Mouse (Mus musculus) MN1 (cell line): ENCODE results near the gene Klhdc4.

Experiments used
- DNase-seq: peaks from one replicate; pipeline ENCODE4 v3.0.0-alpha.2; 2016; ENCODE audit warnings: low spot score

Klhdc4 gene

DNA sequence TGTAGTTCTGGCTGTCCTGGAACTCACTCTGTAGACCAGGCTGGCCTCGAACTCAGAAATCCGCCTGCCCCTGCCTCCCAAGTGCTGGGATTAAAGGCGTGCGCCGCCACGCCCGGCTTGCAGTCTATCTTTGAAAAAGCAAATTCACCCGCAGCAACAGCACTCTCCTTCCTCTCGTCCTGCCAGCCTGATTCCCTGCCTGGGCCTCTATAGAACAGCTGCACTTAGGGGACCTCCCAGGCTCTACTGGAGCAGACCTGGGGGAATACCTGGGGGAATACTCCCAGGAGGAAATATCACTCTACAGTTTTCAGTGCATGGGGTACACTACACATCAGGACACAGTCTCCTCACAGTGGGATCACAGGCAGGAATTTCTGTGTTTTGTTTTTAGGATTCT, 19.9 kb upstream of the Klhdc4 start:
- peak; percentile 41 for DNase-seq

DNA sequence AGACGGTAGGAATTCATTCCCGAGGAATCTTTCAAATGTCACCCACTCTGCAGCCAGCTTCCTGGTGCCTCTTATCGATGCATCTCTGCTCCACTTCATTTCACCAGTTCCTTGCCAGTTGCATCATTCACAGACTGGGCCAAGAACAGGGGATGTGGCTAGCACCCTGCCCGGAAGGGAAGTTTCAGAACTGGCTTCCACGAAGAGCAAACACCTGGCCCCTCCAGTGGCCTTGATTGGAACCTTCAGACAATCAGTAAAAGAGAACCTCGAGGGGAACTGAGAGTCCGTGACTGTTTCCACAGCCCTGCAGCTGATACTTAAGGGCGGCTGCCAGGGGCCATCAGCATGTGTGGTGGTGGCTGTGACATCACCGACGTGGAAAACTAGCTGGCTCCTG, 19.1 kb upstream of the Klhdc4 start:
- peak; percentile 91 for DNase-seq

DNA sequence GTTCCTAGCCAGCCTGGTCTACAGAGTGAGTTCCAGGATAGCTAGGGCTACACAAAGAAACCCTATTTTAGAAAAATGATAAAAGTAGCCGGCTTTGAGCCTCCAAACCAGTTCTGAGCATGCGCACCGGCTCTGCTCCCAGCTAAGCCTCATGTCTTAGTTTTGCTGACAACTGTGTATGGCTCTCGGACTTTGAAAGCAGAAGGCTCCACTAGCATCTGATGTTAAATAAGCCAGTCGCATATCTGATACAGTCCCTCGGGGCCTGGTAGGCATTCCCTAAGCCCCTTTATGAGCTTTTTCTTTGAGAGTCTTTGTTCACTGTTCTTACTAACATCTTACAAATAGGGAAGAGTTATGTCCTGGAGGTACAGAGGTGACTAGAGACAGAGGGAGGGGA, 18.6 kb upstream of the Klhdc4 start:
- peak; percentile 80 for DNase-seq

DNA sequence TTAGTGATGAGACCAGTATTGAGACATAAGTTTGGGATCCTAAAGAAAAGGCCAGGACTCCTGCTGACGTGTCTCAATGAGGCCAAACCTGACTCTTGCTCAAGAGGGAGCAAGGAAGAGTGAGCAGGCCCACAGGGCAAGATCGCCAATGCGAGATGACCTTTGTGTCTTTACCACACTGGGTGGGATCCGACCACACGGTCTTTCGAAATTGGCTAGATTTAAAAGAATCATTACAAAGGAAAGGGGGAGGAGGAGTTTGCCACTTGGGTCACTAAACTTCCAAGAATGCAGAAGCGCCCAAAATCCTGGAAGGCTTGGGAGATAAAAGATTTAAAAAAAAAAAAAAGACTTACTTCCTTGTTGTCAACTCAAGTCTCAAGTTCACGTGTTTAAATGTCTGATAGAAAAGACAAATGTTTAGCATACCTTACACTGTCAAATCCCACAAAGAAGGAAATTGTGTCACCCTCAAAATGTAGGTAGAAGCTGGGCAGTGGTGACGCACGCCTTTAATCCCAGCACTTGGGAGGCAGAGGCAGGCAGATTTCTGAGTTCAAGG, 18.0 kb upstream of the Klhdc4 start:
- no peak for DNase-seq

DNA sequence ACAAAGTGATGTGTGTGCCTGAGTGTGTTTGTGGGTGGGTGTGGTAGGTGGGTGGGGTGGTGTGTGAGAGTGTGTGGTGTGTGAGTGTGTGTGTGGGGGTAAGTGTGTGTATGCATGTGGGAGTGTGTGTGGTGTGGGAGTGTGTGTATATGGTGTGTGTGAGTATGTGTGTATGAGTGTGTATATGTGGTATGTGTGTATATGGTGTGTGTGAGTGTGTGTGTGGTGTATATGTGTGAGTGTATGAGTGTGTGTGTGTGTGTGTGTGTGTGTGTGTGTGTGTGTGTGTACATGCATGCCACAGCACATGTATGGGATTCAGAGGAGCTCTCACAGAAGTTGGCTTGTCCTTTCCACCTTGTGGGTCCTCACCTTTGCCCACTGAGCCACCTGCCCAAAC, 17.4 kb upstream of the Klhdc4 start:
- DNase-seq: no peak

DNA sequence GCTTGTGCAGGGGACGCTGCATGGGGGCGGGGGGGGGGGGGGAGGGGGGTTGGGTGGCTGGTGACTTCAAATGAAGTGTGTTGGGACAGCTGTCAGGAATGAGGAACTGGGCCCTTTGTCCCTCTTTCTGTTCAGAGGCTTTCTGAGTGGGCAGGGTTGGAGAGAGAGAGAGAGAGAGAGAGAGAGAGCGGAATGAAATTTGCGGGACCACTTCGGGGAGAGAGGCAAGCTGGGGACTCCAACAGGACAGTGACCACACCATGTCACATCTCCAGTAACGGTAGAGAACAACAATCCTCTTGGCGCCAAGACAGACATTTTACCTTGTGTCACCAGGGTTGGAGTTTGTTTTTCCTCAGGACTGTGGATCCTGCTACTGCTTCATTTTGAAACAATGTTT, 15.4 kb upstream of the Klhdc4 start:
- DNase-seq: no peak

DNA sequence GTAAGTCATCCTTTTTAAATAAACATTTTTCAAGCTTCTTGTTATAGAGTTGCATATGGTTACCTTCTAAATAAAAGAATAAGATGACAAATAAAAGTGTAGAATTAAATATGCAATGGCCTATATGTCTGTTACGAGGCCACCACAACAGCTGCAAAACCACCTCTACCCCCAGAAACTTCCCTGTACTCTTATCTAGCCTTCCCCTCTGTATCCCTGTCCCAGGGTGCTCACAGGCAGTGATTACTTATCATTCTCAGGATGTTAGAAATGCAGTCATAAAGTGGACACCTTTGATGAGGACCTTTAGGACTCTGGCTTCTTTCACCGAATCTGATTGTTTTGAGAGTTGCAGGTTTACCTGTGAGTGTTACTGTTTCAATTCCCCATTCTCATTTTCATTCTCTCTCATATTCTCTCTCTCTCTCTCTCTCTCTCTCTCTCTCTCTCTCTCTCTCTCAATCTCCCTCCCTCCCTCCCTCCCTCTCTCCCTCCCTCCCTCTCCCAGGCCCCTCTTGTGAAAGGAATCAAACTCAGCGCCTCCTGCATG, 13.9 kb upstream of the Klhdc4 start:
- no peak for DNase-seq

DNA sequence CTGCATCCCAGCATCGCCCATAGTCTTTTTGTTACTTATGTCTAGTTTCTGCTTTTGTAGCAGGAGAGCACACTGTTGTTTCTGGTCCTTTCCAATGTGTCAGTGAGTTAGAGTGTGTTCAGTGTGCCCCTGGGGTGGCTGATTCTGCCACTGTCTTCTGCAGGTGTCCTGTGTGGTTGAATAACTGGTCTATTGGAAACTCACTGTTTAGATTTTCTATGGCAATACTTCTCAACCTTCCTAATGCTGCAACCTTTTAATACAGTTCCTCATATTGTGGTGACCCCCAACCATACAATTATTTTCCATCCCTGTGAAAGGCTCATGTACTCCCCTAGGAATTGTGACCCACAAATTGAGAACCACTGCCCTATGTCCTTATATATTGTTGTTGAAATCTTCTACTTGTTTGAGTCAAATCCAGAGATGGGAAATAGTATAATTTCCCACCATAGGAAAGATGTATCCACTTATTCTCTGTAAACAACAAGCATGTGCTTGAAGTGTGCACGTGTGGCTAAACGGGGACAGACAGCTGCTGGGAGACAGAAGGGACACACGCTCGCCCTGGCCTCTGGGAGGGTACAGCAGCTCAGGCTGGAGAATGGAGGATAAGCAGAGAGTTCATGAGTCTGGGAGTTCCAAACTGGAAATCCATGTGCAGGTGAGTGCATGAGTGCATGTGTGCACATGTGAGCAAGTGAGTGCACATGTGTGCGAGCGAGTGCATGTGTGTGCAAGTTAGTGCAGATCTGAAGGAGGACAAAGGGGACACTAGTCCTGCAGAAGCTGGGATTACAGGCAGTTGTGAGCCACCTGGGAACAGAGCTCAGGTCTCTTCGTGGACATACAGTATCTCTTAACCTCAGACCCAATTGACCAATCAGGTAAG, 12.9 kb upstream of the Klhdc4 start:
- no peak for DNase-seq

DNA sequence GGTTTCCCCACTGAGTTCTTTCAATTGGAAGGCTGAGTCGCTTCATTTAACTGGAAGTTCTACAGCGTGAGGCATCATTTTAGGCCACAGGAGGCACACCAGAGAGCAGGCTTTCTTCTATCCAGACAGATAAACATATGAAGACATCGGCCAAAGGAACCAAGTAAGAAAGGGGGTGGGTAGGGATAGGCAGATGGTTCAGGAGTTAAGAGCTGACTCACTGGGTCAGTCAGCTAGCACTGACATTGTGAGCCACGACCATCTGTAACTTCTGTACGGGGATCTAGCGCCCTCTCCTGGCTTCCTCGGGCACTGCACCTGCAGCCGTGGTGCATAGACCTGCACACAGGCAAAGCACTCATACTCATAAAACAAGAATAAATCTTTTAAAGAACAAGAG, 11.9 kb upstream of the Klhdc4 start:
- peak; percentile 94 for DNase-seq

DNA sequence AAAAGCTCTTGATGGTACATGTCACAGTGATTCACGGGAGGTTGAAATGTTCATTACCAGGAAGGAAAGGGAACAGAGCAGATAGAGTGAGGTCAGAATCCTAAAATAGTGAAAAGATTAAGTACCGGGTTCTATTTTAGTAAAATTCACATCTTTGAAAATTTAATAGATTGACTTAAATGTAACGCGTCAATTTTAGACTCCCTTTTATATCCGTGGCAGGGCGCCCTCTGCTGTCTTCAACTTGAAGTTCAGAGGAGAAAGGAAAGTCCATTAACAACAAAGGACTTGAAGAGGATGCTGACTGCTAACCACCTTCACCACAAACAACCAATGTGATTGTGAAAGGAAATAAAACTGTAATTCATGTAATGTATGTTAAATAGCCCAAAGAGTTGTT, 3.1 kb upstream of the Klhdc4 start:
- DNase-seq: peak; percentile 91

DNA sequence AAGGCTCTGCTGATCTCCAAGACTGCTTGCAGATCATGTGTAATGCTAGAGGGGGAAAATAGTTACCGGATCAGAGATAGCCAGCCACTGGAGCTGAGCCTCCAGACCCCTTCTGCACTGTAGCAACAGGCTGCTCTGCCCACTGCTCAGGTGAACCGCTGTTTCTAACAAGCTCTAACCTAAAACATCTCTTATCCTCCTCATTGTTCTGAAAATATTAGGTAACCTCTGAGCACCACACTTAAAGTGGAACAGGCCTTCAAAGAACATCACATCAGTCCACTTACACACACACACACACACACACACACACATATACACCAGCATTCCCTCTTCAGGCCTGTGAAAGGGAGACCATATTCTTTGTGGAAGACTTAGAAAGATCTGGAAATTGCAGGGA, 2.7 kb upstream of the Klhdc4 start:
- no peak for DNase-seq

DNA sequence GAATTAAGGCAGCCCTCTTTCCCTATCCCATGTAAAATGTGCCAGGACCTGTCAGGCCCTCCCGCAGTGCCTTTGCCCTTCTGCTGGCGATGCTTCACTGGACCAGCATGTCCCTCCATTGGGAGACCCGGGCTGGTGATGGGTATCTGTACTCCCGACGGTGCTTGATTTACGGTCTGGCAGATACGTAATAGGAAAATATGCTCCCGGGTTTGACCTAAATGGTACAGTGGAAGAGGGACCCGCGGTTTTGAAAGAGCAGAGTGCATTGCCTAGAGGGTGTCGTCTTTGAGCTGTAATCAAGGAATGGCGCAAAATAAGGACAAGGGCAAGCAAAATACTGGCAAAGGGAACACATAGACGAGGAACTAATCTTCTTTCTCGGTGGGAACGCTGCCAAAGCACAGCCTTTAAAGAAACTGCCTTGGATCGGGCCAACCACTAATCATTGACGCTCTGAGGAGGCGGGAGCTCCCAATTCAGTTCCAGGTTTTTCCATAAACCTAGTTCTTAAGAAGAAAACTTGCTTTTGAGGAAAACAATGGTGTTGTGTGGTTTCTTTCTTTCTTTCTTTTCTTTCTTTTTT, 501 bp upstream of the Klhdc4 start:
- no peak for DNase-seq

DNA sequence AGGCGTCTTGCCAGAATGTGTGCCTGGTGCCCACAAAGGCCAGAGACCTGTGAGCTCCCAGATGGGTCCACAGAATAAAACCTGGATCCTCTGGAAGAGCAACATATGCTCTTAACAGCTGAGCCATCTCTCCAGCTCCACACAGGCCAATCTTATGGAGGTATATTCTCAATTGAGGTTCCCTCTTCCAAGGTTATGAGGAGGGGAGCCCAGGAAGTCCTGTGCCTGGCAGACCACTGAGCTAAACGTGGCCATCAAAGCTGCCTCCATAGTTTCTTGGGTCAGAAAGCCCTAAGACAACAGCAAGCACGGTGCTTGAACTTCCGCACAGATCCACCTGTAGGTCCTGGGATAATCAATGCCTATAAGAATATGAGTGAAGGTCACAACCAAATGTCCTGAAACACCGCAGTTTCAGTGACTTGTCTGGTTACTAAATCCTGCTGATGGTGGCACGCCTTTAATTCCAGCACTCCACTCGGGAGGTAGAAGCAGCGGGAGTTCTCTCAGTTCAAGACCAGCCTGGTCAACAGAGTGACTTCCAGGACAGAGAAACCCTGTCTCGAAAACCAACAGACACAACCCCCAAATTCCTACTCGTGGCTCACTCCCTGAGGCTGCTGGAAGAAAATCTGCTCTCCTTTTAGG, 869 bp downstream of the Klhdc4 start:
- DNase-seq: no peak

DNA sequence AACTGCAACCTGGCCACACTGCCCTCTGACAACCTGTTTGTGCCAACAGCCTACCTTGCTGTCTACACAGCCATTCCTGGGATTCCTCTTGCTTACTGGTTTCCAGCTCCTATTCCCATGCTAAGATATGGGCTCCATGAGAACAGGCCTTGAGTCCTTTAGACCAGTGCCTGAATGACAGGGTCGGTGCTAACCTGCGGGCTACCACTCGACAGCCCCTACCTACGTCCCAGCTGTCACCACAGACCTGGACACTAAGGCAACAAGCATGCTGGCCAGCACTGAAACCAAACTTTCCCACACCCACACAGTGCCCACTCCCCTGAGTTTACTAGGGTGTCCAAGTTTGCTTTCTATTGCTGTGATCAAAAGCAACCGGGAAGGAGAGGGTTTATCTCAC, 1.6 kb downstream of the Klhdc4 start:
- no peak for DNase-seq

DNA sequence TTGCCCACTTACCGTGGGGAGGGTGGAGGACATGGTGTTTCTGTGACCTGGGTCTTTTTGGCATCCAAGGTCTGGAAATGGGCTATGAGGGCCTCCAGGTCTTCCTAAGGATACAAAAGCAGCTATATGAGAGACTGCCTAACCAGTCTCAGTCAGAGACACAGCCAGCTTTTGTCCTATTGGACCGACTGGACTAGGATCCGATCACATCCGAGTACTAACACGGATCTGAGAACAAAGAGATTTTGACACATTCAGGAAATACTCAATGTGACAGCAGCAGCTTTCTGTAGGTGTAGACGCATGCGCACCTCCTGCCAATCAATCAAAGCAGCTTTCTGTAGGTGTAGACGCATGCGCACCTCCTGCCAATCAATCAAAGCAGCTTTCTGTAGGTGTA, 7.6 kb downstream of the Klhdc4 start:
- DNase-seq: no peak

DNA sequence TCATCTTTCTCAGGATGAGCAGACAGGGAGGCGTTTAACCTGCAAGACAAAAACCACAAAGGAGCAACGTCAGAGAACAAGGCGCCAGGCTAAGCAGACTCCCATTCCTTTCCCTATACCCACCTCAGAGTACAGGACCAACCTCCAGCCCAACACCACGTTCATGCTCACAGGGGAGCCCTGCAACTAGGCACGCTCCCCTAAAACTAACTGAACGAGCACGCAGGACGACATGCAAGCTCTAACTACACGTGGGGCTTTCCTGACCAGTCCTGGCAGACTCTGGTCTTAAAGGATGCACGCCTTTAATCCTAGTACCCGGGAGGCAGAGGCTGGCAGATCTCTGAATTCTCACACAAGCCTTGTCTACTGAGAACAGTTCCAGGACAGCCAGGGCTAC, 8.0 kb downstream of the Klhdc4 start:
- DNase-seq: no peak

DNA sequence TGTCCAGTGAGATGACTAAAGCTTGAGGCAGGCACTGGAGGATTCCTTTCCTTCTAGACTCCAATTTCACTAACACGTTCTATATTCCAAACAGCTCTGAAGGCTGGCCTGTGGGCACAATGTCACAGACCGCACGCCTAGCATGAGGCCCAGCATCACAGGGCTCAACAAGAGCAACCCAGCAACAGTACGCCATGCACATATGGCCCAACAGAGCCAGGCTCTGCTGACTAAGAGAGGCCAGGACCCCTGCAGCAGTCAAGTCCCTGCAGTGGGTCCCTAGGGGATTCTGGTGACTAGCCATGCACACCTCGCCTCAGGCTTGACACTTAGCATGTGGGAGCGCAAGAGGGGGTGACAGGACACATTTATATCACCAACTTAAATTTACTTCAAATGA, 8.5 kb downstream of the Klhdc4 start:
- DNase-seq: peak; percentile 44

DNA sequence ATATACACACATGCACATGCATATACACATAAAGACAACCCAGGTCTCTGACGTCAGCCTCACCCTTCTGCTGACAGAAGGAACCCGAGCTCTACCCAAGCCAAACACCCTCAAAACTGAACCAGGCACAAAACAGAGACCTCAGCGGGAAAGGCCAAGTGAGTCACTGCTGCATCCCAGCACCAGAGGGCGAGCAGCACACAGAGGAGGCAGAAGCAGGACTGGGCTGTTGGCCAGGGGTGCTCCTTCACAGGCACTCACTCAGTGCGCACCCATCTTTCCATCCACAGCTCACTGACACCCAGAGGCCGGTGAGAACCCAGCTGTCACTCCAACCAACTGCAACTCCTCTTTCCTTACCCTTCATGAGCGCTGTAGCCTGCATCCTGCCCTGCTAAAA, 11.1 kb downstream of the Klhdc4 start:
- DNase-seq: peak; percentile 74

DNA sequence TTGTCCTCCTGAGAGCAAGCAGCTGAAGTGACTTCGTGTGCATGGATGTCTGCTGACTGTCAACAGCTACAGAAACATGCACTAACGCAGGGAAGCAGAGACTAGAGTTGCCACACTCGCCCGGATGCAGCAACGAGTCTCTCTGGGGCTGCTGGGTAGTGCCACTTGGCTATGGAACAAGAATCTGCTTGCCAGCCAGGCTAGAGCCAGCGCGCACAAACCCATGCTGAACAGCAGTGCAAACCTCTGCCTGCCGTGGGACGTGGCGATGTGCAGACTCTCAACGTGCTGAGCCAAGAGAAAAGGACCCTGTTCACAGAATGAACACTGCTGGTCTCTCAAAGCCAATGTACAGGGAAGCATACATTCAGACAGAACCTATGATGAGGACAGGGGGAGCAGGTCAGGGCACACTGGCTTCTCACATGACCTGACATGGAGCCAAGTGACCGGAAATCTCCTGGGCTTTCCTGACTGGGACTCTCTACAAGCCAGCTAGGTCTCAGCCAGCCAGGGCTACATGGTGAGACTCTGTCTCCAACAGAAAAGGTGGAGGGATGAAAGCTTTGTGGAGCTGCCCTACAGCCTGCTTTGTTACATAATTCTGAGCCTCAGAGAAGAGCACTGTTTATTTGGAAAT, 17.3 kb downstream of the Klhdc4 start:
- DNase-seq: peak; percentile 70

DNA sequence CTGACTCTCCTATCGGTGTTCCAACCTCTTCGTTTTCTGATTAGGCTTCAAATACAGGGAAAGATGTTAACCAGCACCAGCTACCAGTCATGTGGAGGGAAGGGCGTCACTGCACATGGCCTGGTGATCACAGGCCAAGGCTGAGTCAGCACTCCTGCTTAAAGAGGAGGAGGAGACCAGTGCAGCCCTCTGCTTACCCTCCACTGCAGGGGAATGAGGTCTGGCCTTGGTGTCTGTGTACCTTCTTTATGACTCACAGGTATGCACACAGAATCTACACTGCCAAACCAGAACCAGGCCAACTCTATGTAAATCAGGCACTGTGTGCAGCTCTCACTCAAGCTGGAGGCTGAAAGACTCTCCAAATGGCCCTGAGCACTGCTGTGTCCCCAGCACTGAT, 17.9 kb downstream of the Klhdc4 start:
- peak; percentile 87 for DNase-seq

DNA sequence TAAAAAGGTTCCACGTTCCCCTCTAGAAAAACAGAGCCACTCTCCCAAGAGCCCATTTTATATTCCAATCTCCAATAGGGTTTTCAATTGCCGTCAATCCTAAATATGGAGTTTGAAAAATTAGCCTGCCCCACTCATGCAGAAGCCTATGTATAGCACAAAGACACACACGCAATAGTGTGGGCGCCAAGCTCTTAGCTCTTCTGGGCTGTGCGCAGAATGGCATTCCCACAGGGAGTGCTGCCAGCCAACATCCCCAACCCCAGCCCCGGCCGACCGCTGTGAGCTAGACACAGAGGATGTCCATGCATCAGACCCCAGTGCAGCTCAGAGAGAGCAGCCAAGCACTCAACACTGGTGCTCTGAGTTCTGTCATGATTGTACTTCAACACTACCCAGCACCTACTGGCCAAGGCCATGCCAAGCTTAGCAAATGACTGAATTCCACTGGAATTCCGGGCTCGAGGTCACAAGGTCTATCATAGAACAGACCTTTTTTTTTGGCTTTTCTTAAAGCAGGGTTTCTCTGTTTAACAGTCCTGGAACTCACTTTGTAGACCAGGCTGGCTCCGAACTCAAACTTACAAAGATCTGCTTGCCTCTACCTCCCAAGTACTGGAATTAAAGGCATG, 19.7 kb downstream of the Klhdc4 start:
- DNase-seq: no peak

DNA sequence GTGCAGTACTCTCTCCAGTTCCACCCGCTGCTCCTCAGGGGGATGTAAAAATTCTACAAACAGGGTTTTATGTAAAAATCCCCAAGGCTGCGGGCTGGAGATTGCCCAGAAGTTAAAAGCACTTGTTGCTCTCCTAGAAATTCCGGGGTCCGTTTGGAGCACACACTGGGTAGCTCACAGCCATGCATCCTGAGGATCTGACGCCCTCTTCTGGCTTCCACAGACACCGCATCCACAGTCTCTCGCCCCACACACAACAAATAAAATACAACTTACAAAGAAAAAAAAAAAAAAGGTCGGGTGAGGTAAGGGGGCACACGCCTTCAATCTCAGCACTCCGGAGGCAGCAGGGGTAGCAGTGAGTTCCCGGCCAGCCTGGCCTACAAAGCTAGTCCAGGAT, 21.3 kb downstream of the Klhdc4 start:
- DNase-seq: no peak
